Mouse (Mus musculus) embryonic facial prominence, embryonic 15.5 days (tissue): ENCODE results near the gene Vmn2r15. TPM values are rescaled to one million over a fixed set of nuclear protein-coding genes. Genes with fewer than 3 reads are reported as not detected.

Experiments used
- ATAC-seq: fragments of 200-750 bp; cut with Nextera tagmentation; 2 replicates; pipeline ENCODE4 v1.8.0; 2017; ENCODE audit warnings: low read depth, moderate TSS enrichment; ENCODE audit not compliant: insufficient number of reproducible peaks, low FRiP score, low TSS enrichment
- H3K27ac ChIP-seq: fragments of 300-500 bp; sonication (generic); replicated peaks from 2 replicates; pipeline ENCODE4 v1.5.1; 2015; ENCODE audit warnings: mild to moderate bottlenecking, inconsistent platforms
- H3K27me3 ChIP-seq: fragments of 300-500 bp; sonication (generic); 2 replicates; pipeline ENCODE4 v1.6.1; 2015; ENCODE audit warnings: inconsistent platforms
- H3K36me3 ChIP-seq: fragments of 300-500 bp; sonication (generic); 2 replicates; pipeline ENCODE4 v1.6.1; 2015; ENCODE audit warnings: mild to moderate bottlenecking, inconsistent platforms
- H3K4me1 ChIP-seq: fragments of 300-500 bp; sonication (generic); 2 replicates; pipeline ENCODE4 v1.6.1; 2015; ENCODE audit warnings: inconsistent platforms
- H3K4me2 ChIP-seq: fragments of 300-500 bp; sonication (generic); replicated peaks from 2 replicates; pipeline ENCODE4 v1.6.1; 2015; ENCODE audit warnings: mild to moderate bottlenecking, inconsistent platforms
- H3K4me3 ChIP-seq: fragments of 300-500 bp; sonication (generic); replicated peaks from 2 replicates; pipeline ENCODE4 v1.5.1; 2015; ENCODE audit warnings: mild to moderate bottlenecking, inconsistent platforms
- H3K9ac ChIP-seq: fragments of 300-500 bp; sonication (generic); 2 replicates; pipeline ENCODE4 v1.6.1; 2015; ENCODE audit warnings: inconsistent platforms
- H3K9me3 ChIP-seq: fragments of 300-500 bp; sonication (generic); replicated peaks from 2 replicates; pipeline ENCODE4 v1.6.1; 2016; ENCODE audit warnings: inconsistent platforms
- WGBS: fragments of 180-500 bp; shearing (Covaris S2); methylation state at CpG from one replicate; pipeline ENCODE4 v1.1.7; 2015; 5-methylcytosine and 5-hydroxymethylcytosine counted together
- polyA plus RNA-seq: library from polyadenylated mRNA; unstranded; fragments of >200 nt; fragmentation: Nextera tagmentation; extraction: Ambion mirVana; gene quantifications from 2 replicates; pipeline ENCODE4 v1.2.1, GENCODE M21; 2015

Vmn2r15 gene
- not detected in 2 replicates for polyA plus RNA-seq

- Histone ChIP-seq H3K4me2 (no peak within 1 kb of the TSS), H3K27ac (no peak within 1 kb of the TSS), H3K9me3 (no peaks in the 10 kb centered on the region), H3K9ac (no peak within 1 kb of the TSS), H3K4me3 (no peak within 1 kb of the TSS), H3K4me1 (no peaks in the 10 kb centered on the region), H3K36me3 (no peaks in the 10 kb centered on the region), H3K27me3 (no peaks in the 10 kb centered on the region)
- ATAC-seq: no peak
- WGBS: 51% methylated on average over 3 of the region's 3 CpGs
These were observed at the start of gene Vmn2r15 for GRCm38 (mm10) chr5:109297544-109297943. Gene Vmn2r15 (minus strand): TSS chr5:109297644.

- H3K36me3 ChIP-seq: no peaks in the 10 kb centered on the region
- no peaks in the 10 kb centered on the region for H3K9me3 ChIP-seq
- H3K4me3 ChIP-seq: no peak within 1 kb of the TSS
- H3K4me2 ChIP-seq: no peak within 1 kb of the TSS
- WGBS: 57% methylated on average over 2 of the region's 2 CpGs
- no peaks in the 10 kb centered on the region for H3K27me3 ChIP-seq
- H3K9ac ChIP-seq: no peak within 1 kb of the TSS
- ATAC-seq: no peak
- no peaks in the 10 kb centered on the region for H3K4me1 ChIP-seq
- H3K27ac ChIP-seq: no peak within 1 kb of the TSS
These were observed 32.4 kb upstream of the Vmn2r15 start, which contains the start of gene Vmn2r16 for GRCm38 (mm10) chr5:109329862-109330261. Gene Vmn2r16 (plus strand): TSS chr5:109330162.

GRCm38 (mm10) chr5:109294655-109295054, 2.8 kb downstream of the Vmn2r15 start:
- H3K27me3 ChIP-seq: no peaks in the 10 kb centered on the region
- no peak overlapping the region for H3K27ac ChIP-seq
- 77% methylated on average over 3 of the region's 3 CpGs for WGBS
- no peak overlapping the region for H3K9ac ChIP-seq
- ATAC-seq: no peak
- no peak overlapping the region for H3K4me2 ChIP-seq
- no peaks in the 10 kb centered on the region for H3K9me3 ChIP-seq
- no peak overlapping the region for H3K4me3 ChIP-seq
- no peaks in the 10 kb centered on the region for H3K36me3 ChIP-seq
- H3K4me1 ChIP-seq: no peaks in the 10 kb centered on the region

Other genes starting within 250 kb of the Vmn2r15 start
- gene Vmn2r11, start 238.1 kb downstream of the Vmn2r15 start, polyA plus RNA-seq: not detected in 2 replicates
- gene Vmn2r12, start 199.7 kb downstream of the Vmn2r15 start, polyA plus RNA-seq: not detected in 2 replicates
- not detected in 2 replicates for gene Vmn2r13, start 105.4 kb downstream of the Vmn2r15 start, polyA plus RNA-seq
- not detected in 2 replicates for gene Vmn2r14, start 72.9 kb downstream of the Vmn2r15 start, polyA plus RNA-seq
- gene Vmn2r16, start 32.5 kb upstream of the Vmn2r15 start, polyA plus RNA-seq: not detected in 2 replicates
- 0.04 TPM in 1 of 2 replicates, not detected in the other for gene Vmn2r17, start 122.0 kb upstream of the Vmn2r15 start, polyA plus RNA-seq